Mouse (Mus musculus) cerebral cortex, adult 2 months (tissue): ENCODE results near the gene Gm10203.

Experiments
- WGBS: fragments of 180-500 bp; shearing (Covaris S2); methylation state at CpG from one replicate; pipeline ENCODE4 v1.1.7; 2018; 5-methylcytosine and 5-hydroxymethylcytosine counted together

Gm10203 gene

DNA sequence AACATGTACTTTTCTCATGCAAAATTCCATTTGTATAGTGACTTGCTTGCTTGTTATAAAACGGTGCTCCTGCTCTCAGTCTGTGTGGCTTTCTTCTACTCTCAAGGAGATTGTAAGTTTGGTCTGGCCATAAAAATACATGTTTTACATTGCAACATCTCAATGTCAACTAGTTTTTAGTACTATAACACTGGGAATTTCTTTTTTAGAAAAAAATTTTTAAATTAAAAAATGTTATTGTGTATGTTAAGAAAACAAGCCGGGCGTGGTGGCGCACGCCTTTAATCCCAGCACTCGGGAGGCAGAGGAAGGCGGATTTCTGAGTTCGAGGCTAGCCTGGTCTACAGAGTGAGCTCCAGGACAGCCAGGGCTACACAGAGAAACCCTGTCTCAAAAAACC, at the start of gene Gm10203:
Gene Gm10203, plus strand, starts transcription at position 301 of the 400 bp plus-strand sequence.
- 87% methylated on average over 8 of the region's 8 CpGs for WGBS

DNA sequence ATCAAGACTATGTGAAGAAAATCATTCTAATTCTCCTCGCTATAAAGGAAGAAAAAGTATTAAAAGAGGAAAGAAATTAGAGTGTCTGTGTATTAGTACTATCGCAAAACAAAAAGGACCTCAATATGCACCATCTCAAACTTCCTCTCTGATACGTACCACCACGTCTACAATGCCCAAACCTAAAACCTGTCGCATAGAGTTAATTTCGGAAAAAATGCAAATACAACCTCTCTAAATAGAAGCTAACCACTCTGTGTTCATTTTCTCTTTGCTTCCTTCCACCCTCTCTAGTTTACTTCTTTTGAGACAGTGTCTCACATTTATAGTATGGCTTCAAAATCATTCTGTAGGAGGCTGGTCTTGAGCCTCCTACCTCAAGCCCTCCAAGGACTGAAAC, 37.6 kb upstream of the Gm10203 start:
- WGBS, result 71% methylated on average over 6 of the region's 6 CpGs

DNA sequence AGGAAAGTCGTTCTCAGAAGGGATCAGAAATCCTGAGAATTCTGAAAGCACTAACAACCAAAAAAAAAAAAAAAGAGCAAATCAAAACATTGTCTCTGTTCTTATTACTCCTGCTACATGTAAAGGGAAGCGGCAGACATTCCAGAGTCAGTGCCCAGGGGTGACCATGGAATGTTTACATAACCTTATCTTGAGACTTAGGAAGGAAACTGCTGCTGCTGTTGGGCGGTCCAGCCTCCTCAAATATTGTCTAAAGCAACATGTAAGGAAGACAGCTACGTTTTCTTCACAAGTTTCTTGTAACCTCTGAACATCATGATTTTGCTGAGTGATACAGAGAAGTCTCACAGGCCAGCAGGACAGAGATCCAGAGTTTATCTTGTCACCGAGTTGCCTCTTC, 36.5 kb upstream of the Gm10203 start:
- WGBS, result 59% methylated on average over 5 of the region's 5 CpGs

DNA sequence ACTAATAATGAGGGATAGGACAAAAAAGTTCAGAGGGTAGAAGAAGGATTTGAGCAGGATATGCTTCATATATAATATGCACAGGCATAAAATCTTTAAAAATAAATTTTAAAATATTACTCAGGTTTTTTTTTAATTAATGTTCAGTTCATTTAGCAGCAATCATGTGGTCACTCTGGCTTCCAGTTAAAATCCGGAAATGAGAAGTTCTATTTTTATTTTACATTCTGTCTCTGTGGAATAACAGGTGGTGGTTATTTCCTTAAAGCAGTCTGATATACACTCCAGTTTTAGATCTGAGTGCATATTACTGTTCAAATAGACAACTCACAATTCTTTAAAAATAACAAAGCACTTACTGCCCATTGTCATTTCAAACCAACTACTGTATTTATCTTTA, 35.4 kb upstream of the Gm10203 start:
- 33% methylated on average over 1 of the region's 1 CpGs for WGBS

DNA sequence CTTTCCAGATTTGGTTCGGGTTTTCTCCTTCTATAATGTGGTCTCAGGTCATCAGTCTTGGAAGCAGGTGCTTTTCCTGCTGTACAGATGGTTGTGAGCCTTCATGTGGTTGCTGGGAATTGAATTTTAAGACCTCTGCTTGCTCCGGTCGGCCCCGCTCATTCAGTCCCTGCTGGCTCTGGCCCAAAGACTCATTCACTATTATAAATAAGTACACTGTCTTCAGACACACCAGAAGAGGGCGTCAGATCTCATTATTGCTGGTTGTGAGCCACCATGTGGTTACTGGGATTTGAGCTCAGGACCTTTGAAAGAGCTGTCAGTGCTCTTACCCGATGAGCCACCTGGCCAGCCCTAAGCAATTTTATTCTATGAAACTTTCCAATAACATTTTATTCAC, 34.6 kb upstream of the Gm10203 start:
- 42% methylated on average over 6 of the region's 6 CpGs for WGBS

DNA sequence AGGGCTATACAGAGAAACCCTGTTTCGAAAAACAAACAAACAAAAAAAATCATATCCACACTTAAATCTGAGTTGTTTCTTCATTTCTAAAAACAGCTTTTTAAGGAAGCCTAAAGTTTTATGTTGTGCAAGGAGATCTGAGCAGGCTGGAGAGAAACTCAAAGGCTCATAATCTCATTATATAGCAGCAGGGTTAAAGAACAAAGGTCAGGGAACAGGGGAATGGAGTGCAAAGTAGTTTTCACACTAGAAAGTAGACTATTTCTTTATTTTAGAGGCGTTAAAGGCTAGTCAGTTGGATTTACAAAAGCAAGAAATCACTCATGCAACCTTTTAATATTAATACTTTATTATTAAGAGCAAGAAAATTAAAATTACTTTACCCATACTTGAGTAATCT, 33.7 kb upstream of the Gm10203 start:
- WGBS, result 88% methylated on average over 2 of the region's 2 CpGs

DNA sequence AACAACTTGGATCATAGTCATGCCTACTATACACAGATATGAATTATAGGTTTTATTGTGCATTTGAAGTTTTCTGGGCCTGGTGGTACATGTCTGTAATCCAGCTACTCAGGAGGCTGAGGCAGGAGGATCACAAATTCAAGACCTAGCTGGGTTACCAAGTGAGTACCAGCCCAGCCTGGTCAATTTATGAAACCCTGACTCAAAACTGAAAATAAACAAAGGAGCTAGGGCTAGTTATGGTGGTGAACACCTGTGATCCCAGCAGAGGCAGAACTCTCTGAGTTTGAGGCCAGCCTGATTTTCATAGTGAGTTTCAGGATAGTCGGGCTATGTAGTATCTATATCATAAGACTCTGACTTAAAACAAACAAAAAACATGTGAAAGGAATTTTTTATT, 32.7 kb upstream of the Gm10203 start:
- WGBS, result 90% methylated on average over 1 of the region's 1 CpGs

DNA sequence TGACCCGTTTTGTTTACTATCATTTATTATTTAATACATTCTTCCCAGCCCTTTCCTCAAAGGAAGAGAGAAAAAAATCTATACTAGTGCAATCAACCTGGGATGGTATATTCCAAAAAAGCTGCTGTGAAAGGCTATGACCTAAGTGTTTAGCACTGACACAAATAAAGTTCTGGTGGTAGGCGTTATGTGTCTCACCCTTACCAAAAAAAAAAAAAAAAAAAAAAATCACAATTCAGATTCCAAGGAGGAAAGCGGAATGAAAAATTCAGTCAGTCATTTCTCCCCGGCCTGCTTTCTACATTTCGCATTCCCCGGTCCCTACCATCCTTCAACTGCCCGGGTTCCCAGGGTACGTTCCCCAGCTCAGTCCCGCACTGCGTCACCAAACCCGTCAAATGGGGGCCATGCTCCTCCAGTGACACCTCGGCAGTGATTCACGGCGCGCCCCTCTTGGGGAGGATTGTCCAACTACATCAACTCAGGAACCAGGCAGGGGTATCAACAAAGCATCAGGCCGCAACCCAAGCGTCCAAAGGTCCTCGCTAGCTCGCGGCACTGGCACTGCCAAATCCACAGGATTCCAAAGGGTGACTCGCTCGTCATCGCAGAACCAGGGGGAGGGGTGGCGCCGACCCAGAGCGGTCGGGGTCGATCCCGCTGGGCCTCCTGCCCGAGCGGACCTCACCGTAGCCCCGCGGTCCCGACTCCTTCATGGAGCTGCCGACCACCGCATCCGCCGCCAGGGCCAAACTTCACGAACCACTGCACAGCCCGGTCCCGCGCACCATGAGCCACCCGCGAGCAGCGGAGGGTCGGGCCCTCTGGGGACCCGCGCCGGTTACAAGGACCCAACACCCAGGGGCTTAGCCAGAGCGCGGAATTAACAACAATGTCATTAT, 29.5 kb upstream of the Gm10203 start:
- WGBS, result 2% methylated on average over 52 of the region's 52 CpGs

DNA sequence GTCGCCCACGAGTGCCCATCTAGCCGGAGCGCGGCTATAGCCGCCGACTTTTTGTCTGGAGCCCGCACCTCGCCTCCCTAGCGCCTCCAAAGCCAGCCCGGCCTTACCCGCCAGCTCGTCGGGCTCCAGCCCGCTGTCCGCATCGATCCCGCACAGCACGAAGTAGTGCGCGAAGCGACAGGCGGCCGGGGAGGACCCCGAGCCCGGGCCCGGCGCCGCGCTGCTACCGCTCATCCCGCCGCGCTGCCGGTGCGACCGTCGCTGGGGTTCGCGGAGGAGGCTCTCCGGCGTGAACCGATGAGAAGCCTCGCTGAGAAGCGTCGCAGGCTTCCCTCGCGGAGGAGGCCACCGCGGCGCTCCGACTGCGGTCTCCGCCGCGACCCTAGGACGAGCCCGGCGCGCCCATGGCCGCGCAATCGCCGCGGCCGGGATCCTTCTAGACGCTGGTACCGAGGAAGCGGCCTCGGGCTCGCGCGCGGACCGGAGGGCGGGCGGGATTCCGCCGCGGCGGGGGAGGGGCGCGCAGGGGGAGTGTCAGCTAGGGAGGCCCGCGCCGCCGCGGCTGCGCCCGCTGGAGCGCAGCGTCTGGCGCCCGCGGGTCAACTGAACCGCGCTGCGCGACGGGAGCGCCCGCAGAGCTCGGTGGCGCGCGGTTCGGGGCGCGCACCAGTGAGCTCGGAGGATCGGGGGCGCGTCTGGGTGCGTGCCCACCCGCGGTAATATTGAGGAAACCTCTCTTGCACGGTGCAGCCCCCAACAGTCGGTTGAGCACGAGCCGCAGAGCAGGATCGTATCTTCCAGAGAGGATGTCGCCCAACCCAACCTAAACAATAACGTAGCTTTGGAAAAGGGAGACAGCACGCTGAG, 28.7 kb upstream of the Gm10203 start, which contains the start of gene Dennd5b:
Gene Dennd5b, minus strand, starts transcription at position 605 of the 867 bp plus-strand sequence.
- WGBS, result under 1% methylated on average over 124 of the region's 124 CpGs

DNA sequence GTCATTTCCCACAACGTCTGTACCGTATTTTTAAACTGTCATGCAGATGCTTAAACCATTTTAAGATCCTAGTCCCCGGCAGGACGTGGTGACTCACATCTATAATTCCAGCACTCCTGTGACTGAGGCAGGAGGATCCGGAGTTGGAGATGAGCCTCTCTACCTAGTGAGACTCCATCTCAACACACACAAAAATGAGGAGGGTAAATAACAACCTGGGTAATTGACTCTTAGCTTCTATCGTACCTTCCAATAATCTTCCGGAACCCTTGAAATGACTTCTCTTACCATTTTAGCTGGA, 28.1 kb upstream of the Gm10203 start:
- WGBS, result 8% methylated on average over 7 of the region's 7 CpGs

DNA sequence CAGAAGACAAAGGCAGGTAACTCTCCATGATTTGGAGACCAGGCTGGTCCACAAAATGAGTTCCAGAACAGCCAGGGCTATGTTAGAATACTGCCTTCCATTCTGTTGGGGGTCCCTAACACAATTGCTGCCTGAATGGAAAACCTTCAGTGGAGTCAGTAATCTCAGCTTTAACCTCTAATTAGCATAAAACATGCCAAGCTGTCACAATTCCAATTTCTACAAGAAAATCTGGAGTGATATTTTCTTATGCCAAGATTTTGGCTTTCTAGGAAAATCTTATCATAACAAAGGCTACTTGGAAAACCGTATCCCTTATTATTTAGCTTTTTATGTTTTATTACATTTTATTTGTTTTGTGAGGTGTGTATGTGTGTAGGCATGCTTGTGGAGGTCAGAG, 26.5 kb upstream of the Gm10203 start:
- WGBS, result 64% methylated on average over 1 of the region's 1 CpGs

DNA sequence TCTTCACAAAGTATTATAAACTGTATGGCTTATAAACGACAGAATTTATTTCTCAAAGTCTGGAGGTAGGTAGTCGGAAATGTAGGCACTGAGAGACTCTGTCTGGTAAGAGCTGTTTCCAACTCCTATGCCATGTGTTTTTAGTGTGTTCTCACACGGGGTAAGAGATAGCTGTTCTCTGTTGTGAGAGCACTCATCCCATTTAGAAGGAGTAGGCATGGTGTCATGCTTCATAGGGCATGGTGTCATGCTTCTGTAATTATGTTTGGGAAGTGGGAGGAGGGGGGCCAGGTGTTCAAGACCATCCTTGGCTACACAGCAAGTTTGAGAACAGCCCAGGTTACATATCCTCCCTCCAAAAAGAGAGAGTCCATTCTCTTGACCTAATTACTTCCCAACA, 22.4 kb upstream of the Gm10203 start:
- 82% methylated on average over 3 of the region's 3 CpGs for WGBS

DNA sequence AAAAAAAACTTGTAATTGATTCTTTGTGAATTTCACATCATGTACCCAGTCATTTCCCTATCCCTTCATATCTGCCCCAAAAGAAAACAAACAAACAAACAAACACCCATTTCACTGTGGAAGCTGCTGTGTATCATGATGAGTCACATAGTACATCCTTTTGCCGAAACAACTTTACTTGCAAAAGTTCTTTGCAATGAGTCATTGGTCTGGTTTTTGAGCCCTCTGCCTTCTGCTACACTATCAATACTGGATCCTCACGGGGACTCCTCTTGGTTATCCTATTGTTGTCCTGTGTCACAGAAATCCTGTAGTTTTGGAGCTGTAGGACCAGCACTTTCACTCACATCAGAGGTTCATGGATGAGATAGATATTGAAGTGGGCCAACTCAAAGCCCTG, 21.1 kb upstream of the Gm10203 start:
- 57% methylated on average over 2 of the region's 2 CpGs for WGBS

DNA sequence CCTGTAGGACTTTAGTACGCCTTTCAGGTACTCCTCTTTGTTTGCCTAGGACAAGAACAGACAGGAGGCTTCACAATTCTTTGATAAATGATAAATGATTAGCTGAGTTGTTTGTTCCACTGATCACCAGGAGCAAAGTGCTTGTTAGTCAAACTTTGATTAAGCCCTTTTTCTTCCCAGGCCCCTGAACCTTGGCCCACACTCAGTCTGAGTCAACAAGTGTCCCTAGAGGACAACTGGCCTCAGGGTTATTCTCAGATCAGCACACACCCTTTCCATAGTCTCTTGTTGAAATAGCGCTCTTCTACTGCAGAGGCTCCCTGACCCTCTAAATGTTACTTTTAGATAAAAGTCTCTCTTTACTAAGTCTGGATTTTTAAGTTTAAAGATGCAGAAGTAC, 11.0 kb upstream of the Gm10203 start:
- 74% methylated on average over 2 of the region's 2 CpGs for WGBS

DNA sequence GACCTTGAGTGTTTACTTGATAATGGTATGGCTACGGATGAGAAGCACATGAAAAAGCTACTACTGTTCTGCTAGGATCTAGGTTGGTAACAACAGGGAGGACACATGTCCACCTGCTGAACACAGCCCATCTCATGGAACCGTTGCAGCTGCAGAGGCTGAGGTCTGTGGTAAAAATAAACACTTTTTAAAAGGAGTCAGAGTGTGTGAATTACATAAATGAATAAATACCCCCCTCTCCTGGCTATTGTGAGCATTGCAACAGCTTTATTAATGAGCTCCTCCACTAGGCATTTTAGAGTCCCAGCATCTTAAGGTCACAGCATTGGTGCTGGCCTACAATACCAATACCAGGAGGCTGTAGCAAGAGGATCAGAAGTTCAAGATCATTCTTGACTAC, 10.1 kb upstream of the Gm10203 start:
- WGBS, result 24% methylated on average over 2 of the region's 2 CpGs

DNA sequence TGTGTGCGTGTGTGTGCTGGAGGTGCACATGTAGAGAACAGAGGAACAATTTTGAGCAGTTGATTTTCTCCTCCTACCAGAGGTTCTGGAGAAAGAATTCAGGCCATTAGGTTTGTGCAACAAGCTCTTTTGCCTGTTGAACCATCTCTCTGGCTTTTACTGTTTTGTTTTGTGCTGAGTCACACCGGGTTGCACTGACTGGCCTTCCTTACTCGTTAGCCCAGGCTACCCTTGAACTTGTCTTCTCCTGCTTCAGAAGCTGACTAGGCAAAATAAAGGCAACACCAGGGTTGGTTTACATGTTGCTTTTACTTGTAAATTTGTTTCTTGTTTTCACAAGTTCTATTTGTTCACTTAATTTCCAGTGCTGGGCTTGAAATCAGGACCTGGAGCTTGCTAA, 6.9 kb upstream of the Gm10203 start:
- WGBS, result 87% methylated on average over 3 of the region's 3 CpGs

DNA sequence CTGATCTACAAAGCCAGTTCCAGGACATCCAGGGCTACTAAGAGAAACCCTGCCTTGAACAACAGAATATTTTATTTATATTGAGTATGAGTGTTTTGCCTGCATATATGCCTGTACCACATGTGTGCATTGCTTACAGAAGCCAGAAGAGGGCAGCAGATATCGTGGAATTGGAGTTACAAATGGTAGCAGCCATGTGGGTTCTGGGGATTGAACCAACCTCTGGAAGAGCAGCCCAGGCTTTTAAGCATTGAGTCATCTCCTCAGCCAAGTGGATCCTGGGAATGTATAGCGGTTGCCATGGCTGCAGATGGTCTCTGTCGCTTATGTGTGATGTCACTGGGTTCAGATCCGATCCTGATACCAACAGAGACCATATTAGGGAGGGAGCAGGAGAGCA, 3.3 kb upstream of the Gm10203 start:
- 55% methylated on average over 4 of the region's 4 CpGs for WGBS

DNA sequence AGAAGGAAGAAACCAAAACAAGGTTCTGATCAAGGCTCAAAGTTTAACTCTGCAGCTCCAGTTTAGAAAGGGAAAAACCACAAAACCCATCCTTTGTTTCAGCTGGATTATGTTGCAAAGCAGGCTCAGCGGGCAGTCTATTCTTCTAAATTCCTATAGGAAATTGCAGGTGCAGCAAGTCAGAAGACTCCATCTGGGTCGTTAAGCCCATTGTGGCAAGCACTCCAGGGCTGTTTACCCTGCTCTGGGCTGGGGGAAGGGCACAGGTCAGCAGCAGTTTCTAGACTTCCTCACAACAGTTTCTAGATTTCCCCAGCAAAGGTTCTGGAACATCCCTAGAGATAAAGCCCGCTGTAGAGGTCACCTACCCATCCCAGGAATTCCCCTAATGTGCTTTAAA, 1.1 kb downstream of the Gm10203 start:
- 46% methylated on average over 3 of the region's 3 CpGs for WGBS

DNA sequence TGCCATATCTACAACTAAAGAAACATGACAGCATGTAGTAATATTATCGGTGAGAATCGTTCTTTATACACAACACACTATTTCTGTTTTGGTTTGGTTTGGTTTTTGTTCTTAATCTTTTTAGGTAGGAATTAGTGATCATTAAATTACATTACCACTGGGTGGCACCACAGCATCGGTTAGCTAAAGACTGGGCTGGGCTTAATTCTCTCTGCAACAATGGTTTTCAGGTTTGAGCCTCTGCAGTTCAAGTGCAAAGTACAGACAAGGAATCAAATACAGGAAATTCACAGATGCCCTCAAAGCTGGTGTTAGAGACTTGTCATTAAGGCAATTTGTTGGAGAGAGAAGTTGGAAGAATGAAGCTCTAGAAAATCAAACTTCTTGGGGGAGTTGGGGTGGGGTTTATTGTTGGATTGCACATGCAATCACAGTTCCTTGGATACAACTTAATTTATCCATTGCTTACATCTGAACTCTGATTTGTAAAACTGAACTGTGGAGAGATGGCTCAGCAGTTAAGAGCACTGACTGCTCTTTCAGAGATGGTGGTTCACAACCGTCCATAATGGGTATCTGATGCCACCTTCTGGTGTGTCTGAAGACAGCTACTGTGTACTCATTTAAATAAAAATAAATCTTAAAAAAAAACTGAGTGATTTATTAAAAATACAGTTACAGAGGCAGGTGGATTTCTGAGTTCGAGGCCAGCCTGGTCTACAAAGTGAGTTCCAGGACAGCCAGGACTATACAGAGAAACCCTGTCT, 2.5 kb downstream of the Gm10203 start:
- 34% methylated on average over 5 of the region's 5 CpGs for WGBS

DNA sequence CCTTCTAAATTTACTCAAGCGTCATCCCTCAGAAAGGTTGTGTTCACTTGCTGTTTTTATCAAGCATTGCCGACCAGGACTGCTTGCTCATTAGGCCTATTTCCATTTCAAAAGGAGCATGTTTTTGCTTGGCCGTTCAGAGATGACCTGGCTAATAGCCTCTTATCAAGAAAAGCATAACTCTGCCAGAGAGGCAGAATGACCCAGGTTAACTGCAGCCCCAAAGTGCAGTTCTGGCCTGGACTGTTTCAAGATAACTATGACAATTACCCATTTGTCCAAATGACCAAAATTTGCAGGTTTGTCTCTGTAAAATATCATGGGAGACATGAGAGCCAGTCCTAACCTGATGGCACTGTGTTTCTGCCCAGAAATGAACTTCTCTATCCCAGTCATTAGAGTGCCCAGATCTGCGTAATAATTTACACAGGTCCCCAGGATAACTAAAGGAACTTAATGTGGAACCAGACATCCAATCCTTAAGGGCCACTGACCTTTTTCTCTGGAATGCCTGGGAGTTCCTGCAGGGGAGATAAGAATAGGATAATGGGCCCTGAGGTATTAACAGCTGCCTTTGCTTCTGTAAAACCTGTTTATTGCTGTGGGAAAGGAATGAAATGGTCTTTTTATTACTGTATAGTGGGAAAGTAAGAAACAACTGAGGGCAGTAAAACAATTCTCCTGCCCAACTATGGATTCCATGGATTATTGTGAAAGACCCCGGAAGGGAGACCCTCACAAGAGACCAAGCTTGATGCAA, 4.6 kb downstream of the Gm10203 start:
- 62% methylated on average over 5 of the region's 5 CpGs for WGBS

DNA sequence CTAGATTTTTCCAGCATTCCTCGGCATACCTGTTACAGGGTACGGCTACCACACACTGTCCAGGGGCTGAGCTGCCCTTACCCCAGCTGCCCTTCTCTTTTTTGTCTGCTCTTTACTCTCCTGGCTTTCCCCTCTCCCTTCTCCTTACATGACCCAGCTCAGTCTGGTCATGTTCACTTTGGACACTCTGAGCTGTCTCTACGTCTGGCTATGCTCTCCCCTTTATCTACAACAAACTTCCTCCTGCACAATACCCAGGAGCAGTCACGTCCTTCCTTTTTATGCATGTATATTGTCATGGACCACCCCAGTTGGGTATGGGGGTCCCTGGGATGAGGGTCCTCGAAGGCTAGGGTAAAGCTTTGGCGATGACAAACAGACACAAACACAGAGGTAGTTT, 5.7 kb downstream of the Gm10203 start:
- 80% methylated on average over 6 of the region's 6 CpGs for WGBS
